Mouse (Mus musculus): ENCODE results near the gene Cxcr4. TPM values are rescaled to one million over a fixed set of nuclear protein-coding genes. Genes with fewer than 3 reads are reported as not detected.

The Cxcr4 gene
- total and polyA plus RNA-seq, 3 experiments = 7.0 to 28.4 (median 7.8) TPM

DNA sequence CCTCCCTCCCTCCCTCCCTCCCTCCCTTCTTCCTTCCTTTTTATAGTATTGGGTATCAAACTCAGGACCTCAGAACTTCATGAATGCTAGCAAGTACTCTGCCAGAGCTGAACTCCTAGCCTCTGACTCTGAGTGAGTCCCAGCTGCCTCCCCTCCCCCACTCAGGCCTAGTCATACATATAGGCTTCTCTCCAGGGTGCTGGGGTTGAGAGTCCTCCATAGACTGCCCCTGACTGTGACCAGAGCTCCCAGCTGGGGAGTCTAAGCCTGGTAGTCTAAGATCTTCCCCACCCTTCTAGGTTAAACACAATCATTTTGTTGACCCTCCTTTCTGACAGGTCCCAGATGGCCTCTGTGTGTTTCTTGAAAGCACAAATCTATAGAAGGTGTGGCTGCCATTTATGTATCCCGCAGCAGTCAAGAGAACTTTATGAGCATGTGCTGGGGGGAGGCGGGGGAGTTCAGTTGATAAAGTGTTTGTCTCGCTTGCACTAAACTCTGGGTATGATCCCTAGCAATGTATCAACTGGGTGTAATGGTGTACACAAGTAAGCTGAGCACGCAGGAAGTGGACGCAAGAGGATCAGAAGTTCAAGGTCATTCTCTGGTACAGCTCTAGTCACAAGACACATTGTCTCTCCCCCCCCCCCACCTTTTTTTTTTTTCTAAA lies 10.1 kb upstream of the Cxcr4 start:
- Histone ChIP-seq H3K4me1 (ENCODE audit: control insufficient read depth, insufficient read depth, low read length) (no peaks in the 10 kb centered on the region), H3K79me2 (replicated peaks; ENCODE audit: control insufficient read depth, insufficient read depth, low read length) (no peaks in the 10 kb centered on the region), H3K36me3 (ENCODE audit: control insufficient read depth, insufficient read depth, low read length) (no peaks in the 10 kb centered on the region), H3K9ac (ENCODE audit: low read depth, low read length) (no peak overlapping the region), H3K27me3 (ENCODE audit: control insufficient read depth, insufficient read depth, low read length) (no peaks in the 10 kb centered on the region), H3K27ac (no peak overlapping the region), H3K4me3 (no peak overlapping the region)
- DNase-seq = no peak
- 86% methylated on average over 5 of the region's 5 CpGs for WGBS
- no peak for TF ChIP-seq EP300 (IDR thresholded peaks at IDR 0.05; ENCODE audit: insufficient read depth, low read depth, low read length)
- TF ChIP-seq CTCF (IDR thresholded peaks at IDR 0.05) = no peak
- TF ChIP-seq POLR2A (IDR thresholded peaks at IDR 0.05; ENCODE audit: insufficient read depth, low read depth, low read length) = no peak
- intact Hi-C loops (cut with DNase I) = no loop called here

DNA sequence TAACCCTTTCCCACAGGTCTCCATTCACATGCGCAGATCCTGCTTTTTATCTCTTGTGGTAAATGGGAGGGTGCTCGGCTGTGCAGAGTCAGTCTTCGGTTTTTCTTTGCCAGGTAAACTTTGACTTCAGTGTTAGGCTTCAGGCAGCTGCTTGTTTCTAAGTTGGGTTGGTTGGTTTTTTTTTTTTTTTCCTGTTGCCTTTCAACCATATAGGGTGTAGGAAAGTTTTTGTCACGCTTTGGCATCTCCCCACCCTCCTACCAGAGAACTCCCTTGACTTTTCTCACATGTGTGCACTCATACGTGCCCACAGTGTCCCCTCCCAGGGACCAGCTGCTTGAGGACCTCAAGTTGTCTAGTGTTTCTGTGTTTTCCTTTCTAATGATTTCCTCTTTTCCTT lies 9.2 kb upstream of the Cxcr4 start:
- H3K79me2 ChIP-seq (replicated peaks; ENCODE audit: control insufficient read depth, insufficient read depth, low read length) = no peaks in the 10 kb centered on the region
- H3K9ac ChIP-seq (ENCODE audit: low read depth, low read length) = no peak overlapping the region
- H3K27me3 ChIP-seq (ENCODE audit: control insufficient read depth, insufficient read depth, low read length) = no peaks in the 10 kb centered on the region
- no peaks in the 10 kb centered on the region for H3K36me3 ChIP-seq (ENCODE audit: control insufficient read depth, insufficient read depth, low read length)
- H3K4me3 ChIP-seq = no peak overlapping the region
- intact Hi-C loops (cut with DNase I) = no loop called here
- no peak for DNase-seq
- WGBS = 84% methylated on average over 5 of the region's 5 CpGs
- H3K27ac ChIP-seq = no peak overlapping the region
- no peak for TF ChIP-seq POLR2A (IDR thresholded peaks at IDR 0.05; ENCODE audit: insufficient read depth, low read depth, low read length)
- TF ChIP-seq CTCF (IDR thresholded peaks at IDR 0.05) = no peak
- no peak for TF ChIP-seq EP300 (IDR thresholded peaks at IDR 0.05; ENCODE audit: insufficient read depth, low read depth, low read length)
- H3K4me1 ChIP-seq (ENCODE audit: control insufficient read depth, insufficient read depth, low read length) = no peaks in the 10 kb centered on the region

DNA sequence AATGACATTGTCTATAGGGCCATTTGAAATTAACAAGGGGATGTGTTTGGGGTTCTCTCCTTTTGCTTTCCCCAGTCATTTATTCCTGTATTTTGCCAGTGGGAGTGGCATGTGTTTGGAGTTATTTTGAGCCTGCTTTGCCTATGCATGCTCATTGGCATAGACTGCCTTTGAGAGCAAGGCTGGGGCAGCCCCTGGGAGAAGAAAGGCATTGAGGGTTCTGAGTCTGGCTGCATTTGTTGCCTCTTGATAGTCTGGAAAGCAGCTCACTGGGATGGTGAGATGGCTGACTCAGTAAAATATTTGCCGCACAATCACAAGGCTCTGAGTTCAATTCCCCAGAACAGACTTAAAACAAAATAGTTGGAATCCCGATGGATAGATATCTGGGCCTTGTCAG lies 8.5 kb upstream of the Cxcr4 start:
- Histone ChIP-seq H3K9ac (ENCODE audit: low read depth, low read length) (no peak overlapping the region), H3K79me2 (replicated peaks; ENCODE audit: control insufficient read depth, insufficient read depth, low read length) (no peaks in the 10 kb centered on the region), H3K27ac (no peak overlapping the region), H3K4me3 (no peak overlapping the region), H3K4me1 (ENCODE audit: control insufficient read depth, insufficient read depth, low read length) (no peaks in the 10 kb centered on the region), H3K36me3 (ENCODE audit: control insufficient read depth, insufficient read depth, low read length) (no peaks in the 10 kb centered on the region), H3K27me3 (ENCODE audit: control insufficient read depth, insufficient read depth, low read length) (no peaks in the 10 kb centered on the region)
- no peak for DNase-seq
- 83% methylated on average over 2 of the region's 2 CpGs for WGBS
- TF ChIP-seq EP300 (IDR thresholded peaks at IDR 0.05; ENCODE audit: insufficient read depth, low read depth, low read length) (no peak), POLR2A (IDR thresholded peaks at IDR 0.05; ENCODE audit: insufficient read depth, low read depth, low read length) (no peak), CTCF (IDR thresholded peaks at IDR 0.05) (no peak)
- intact Hi-C loops (cut with DNase I) = no loop called here

DNA sequence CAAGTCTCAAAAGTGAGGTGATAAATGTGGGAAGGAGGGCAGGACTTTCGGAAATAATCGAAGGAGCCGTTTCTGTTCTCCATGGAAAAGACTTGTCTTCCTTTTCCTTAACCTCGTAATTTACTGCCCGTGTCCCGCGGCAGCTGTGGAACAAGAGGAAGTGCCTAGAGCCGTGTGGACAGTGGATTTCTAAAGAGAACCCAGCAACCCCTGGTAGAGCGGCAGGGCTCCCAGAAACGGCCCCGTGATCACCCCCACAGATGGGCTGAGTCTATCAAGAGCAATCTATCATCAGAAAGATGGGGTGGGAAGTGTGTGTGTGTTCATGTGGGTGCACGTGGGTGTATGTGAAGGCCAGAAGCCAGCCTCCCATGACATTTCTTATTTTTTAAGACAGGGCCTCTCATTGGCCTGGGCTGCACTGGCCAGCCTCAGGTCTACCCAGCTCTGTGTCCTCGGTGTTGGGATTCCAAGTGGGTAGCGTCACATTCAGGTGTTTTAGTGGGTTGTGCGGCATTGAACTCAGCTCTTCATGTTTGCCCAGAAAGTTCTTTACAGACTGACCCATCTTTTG lies 5.2 kb upstream of the Cxcr4 start:
- no peak for DNase-seq
- H3K36me3 ChIP-seq (ENCODE audit: control insufficient read depth, insufficient read depth, low read length) = no peaks in the 10 kb centered on the region
- no peak overlapping the region for H3K9ac ChIP-seq (ENCODE audit: low read depth, low read length)
- H3K27ac ChIP-seq = no peak overlapping the region
- intact Hi-C loops (cut with DNase I) = no loop called here
- no peaks in the 10 kb centered on the region for H3K79me2 ChIP-seq (replicated peaks; ENCODE audit: control insufficient read depth, insufficient read depth, low read length)
- H3K4me1 ChIP-seq (ENCODE audit: control insufficient read depth, insufficient read depth, low read length) = no peaks in the 10 kb centered on the region
- 74% methylated on average over 15 of the region's 15 CpGs for WGBS
- no peak overlapping the region for H3K4me3 ChIP-seq
- no peaks in the 10 kb centered on the region for H3K27me3 ChIP-seq (ENCODE audit: control insufficient read depth, insufficient read depth, low read length)
- TF ChIP-seq CTCF (IDR thresholded peaks at IDR 0.05) (no peak), EP300 (IDR thresholded peaks at IDR 0.05; ENCODE audit: insufficient read depth, low read depth, low read length) (no peak), POLR2A (IDR thresholded peaks at IDR 0.05; ENCODE audit: insufficient read depth, low read depth, low read length) (no peak)

DNA sequence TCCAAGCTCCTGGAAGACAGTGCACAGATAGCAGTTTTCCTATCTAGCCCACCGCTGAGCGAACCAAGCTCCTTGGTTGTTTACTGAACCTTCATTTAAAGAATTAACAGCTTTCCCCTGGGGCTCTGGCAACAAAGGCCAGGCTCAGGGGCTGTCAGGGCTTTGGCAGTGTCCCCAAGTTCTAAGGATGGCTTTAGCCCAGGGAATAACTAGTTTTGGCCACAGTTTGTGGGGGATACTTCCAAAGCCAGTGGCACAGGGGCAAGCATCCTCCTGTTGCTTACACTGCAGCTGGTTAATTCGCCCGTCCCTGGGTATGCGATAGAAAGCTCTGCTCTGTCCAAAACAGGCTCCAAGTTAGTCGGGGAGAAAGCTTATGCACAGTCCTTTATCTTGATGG lies 3.4 kb upstream of the Cxcr4 start:
- no peaks in the 10 kb centered on the region for H3K79me2 ChIP-seq (replicated peaks; ENCODE audit: control insufficient read depth, insufficient read depth, low read length)
- no peaks in the 10 kb centered on the region for H3K27me3 ChIP-seq (ENCODE audit: control insufficient read depth, insufficient read depth, low read length)
- DNase-seq = no peak
- H3K4me1 ChIP-seq (ENCODE audit: control insufficient read depth, insufficient read depth, low read length) = no peaks in the 10 kb centered on the region
- intact Hi-C loops (cut with DNase I) = no loop called here
- H3K36me3 ChIP-seq (ENCODE audit: control insufficient read depth, insufficient read depth, low read length) = no peaks in the 10 kb centered on the region
- H3K4me3 ChIP-seq = no peak overlapping the region
- WGBS = 32% methylated on average over 6 of the region's 6 CpGs
- H3K27ac ChIP-seq = no peak overlapping the region
- TF ChIP-seq CTCF (IDR thresholded peaks at IDR 0.05) (no peak), POLR2A (IDR thresholded peaks at IDR 0.05; ENCODE audit: insufficient read depth, low read depth, low read length) (no peak), EP300 (IDR thresholded peaks at IDR 0.05; ENCODE audit: insufficient read depth, low read depth, low read length) (no peak)
- H3K9ac ChIP-seq (ENCODE audit: low read depth, low read length) = no peak overlapping the region

DNA sequence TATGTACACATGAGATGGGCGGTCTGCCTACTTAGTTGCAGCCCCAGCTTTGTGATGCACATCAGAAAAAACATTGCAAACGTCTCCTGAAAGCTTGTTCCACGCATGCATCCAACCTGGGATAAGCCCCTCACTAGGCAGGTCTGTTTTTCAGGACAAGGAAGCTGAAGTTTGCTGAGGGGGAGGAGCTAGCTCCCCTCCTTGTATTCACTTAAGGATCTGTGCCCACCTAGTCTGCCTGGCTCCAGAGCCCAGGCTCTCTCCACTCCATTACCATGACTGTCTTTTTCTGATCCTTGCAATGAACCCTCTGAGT lies 3.0 kb upstream of the Cxcr4 start:
- Histone ChIP-seq H3K27me3 (ENCODE audit: control insufficient read depth, insufficient read depth, low read length) (no peaks in the 10 kb centered on the region), H3K9ac (ENCODE audit: low read depth, low read length) (no peak overlapping the region), H3K4me1 (ENCODE audit: control insufficient read depth, insufficient read depth, low read length) (no peaks in the 10 kb centered on the region), H3K36me3 (ENCODE audit: control insufficient read depth, insufficient read depth, low read length) (no peaks in the 10 kb centered on the region), H3K27ac (no peak overlapping the region), H3K4me3 (no peak overlapping the region), H3K79me2 (replicated peaks; ENCODE audit: control insufficient read depth, insufficient read depth, low read length) (no peaks in the 10 kb centered on the region)
- no peak for TF ChIP-seq EP300 (IDR thresholded peaks at IDR 0.05; ENCODE audit: insufficient read depth, low read depth, low read length)
- TF ChIP-seq POLR2A (IDR thresholded peaks at IDR 0.05; ENCODE audit: insufficient read depth, low read depth, low read length) = no peak
- no peak for TF ChIP-seq CTCF (IDR thresholded peaks at IDR 0.05)
- DNase-seq = no peak
- intact Hi-C loops (cut with DNase I) = no loop called here
- 53% methylated on average over 3 of the region's 3 CpGs for WGBS

Measured in heart, adult 2 months (tissue).